Mouse (Mus musculus) lung, postnatal 0 days (tissue): ENCODE data around the gene Vmn1r223. TPM values are rescaled to one million over a fixed set of nuclear protein-coding genes. Genes with fewer than 3 reads are reported as not detected.

Experiments used
- ATAC-seq: fragments of 200-750 bp; cut with Nextera tagmentation; 2 replicates; pipeline ENCODE4 v1.8.0; 2017; ENCODE audit warnings: moderate library complexity
- DNase-seq: peaks from one replicate; pipeline ENCODE4 v3.0.0-alpha.2; 2016; ENCODE audit warnings: low spot score
- H3K27ac ChIP-seq: fragments of 300-500 bp; sonication (generic); 2 replicates; pipeline ENCODE4 v1.5.1; 2014; ENCODE audit warnings: antibody characterized with exemption, mild to moderate bottlenecking, low read length, mixed read lengths
- H3K27me3 ChIP-seq: fragments of 300-500 bp; sonication (generic); replicated peaks from 2 replicates; pipeline ENCODE4 v1.6.1; 2014; ENCODE audit warnings: low read length, mixed read lengths; ENCODE audit not compliant: insufficient read depth
- H3K36me3 ChIP-seq: fragments of 300-500 bp; sonication (generic); 2 replicates; pipeline ENCODE4 v1.6.1; 2014; ENCODE audit warnings: low read length, mixed read lengths; ENCODE audit not compliant: insufficient read depth
- H3K4me1 ChIP-seq: fragments of 300-500 bp; sonication (generic); 2 replicates; pipeline ENCODE4 v1.6.1; 2014; ENCODE audit warnings: antibody characterized with exemption, low read depth, low read length, mixed read lengths; ENCODE audit not compliant: insufficient read depth
- H3K4me2 ChIP-seq: fragments of 300-500 bp; sonication (generic); replicated peaks from 2 replicates; pipeline ENCODE4 v1.6.1; 2014; ENCODE audit warnings: low read depth, mild to moderate bottlenecking, low read length, moderate library complexity, mixed read lengths
- H3K4me3 ChIP-seq: fragments of 300-500 bp; sonication (generic); 2 replicates; pipeline ENCODE4 v1.5.1; 2014; ENCODE audit warnings: low read depth, low read length
- H3K9ac ChIP-seq: fragments of 300-500 bp; sonication (generic); replicated peaks from 2 replicates; pipeline ENCODE4 v1.6.1; 2014; ENCODE audit warnings: low read depth, mild to moderate bottlenecking
- H3K9me3 ChIP-seq: fragments of 300-500 bp; sonication (generic); 2 replicates; pipeline ENCODE4 v1.6.1; 2016; ENCODE audit warnings: low read length, mixed read lengths
- CTCF ChIP-seq: IDR thresholded peaks from 2 replicates; pipeline ENCODE4 v1.5.1; 2016; ENCODE audit warnings: antibody characterized with exemption, mild to moderate bottlenecking
- EP300 ChIP-seq: IDR thresholded peaks from 2 replicates; pipeline ENCODE4 v1.6.1; 2016; ENCODE audit warnings: antibody characterized with exemption, mild to moderate bottlenecking, control low read depth
- WGBS: fragments of 180-500 bp; shearing (Covaris S2); extraction: QIAGEN DNeasy Blood & Tissue Kit; methylation state at CpG from one replicate; pipeline ENCODE4 v1.1.7; 2014; 5-methylcytosine and 5-hydroxymethylcytosine counted together
- polyA plus RNA-seq: library from polyadenylated mRNA; unstranded; fragments of >200 nt; fragmentation: Nextera tagmentation; extraction: Ambion mirVana; gene quantifications from 2 replicates; pipeline ENCODE4 v1.2.1, GENCODE M21; 2015

Gene Vmn1r223
- polyA plus RNA-seq, 1 experiment from 2014 or later, result not detected

GRCm38 (mm10) chr13:23285921-23286720, 39.2 kb downstream of the Vmn1r223 start:
- H3K4me1 ChIP-seq, result peaks cover 7% of the 10 kb centered on the region; the same call in 1 of the 2 replicates
- no peak for DNase-seq
- H3K27me3 ChIP-seq, result 0 out of 2 replicates have a peak, but pooled peaks cover 4% of the 10 kb centered on the region
- H3K4me2 ChIP-seq, result peak overlapping the region; percentile 68
- peak overlapping the region; percentile 37 for H3K4me3 ChIP-seq
- TF ChIP-seq CTCF (no peak), EP300 (no peak)
- no peaks in the 10 kb centered on the region for H3K36me3 ChIP-seq
- H3K9me3 ChIP-seq, result no peaks in the 10 kb centered on the region
- under 1% methylated on average over 35 of the region's 35 CpGs for WGBS
- ATAC-seq, result no peak
- no peak overlapping the region for H3K9ac ChIP-seq
- no peak overlapping the region for H3K27ac ChIP-seq

- Histone ChIP-seq H3K27me3 (0 out of 2 replicates have a peak, but pooled peaks cover 4% of the 10 kb centered on the region), H3K4me1 (peaks cover 7% of the 10 kb centered on the region; the same call in 1 of the 2 replicates), H3K4me3 (peak overlapping the region; percentile 37; the same call in 1 of the 2 replicates), H3K9ac (no peak overlapping the region), H3K4me2 (peak overlapping the region; percentile 68), H3K27ac (no peak overlapping the region), H3K36me3 (no peaks in the 10 kb centered on the region), H3K9me3 (no peaks in the 10 kb centered on the region)
- 1% methylated on average over 19 of the region's 19 CpGs for WGBS
- ATAC-seq, result no peak
- TF ChIP-seq EP300 (no peak), CTCF (no peak)
- no peak for DNase-seq
Observed at GRCm38 (mm10) chr13:23286721-23287362, 39.9 kb downstream of the Vmn1r223 start.

- WGBS, result 5% methylated on average over 5 of the region's 5 CpGs
- H3K4me1 ChIP-seq, result no peaks in the 10 kb centered on the region
- TF ChIP-seq CTCF, result peak; percentile 38
- no peak for TF ChIP-seq EP300
- H3K27ac ChIP-seq, result no peak overlapping the region
- H3K4me3 ChIP-seq, result no peak overlapping the region
- ATAC-seq (no peak), DNase-seq (no peak)
- no peaks in the 10 kb centered on the region for H3K36me3 ChIP-seq
- H3K9ac ChIP-seq, result no peak overlapping the region
- no peak overlapping the region for H3K4me2 ChIP-seq
- H3K9me3 ChIP-seq, result no peaks in the 10 kb centered on the region
- no peaks in the 10 kb centered on the region for H3K27me3 ChIP-seq
Observed at GRCm38 (mm10) chr13:23297737-23298136, 50.8 kb downstream of the Vmn1r223 start.

GRCm38 (mm10) chr13:23298445-23299232, 51.7 kb downstream of the Vmn1r223 start:
- peak overlapping the region; percentile 39 for H3K4me2 ChIP-seq
- no peak overlapping the region for H3K9ac ChIP-seq
- ATAC-seq, result peak; percentile 21; the same call in 1 of the 2 replicates
- TF ChIP-seq EP300 (no peak), CTCF (no peak)
- 6% methylated on average over 21 of the region's 21 CpGs for WGBS
- H3K9me3 ChIP-seq, result no peaks in the 10 kb centered on the region
- H3K4me1 ChIP-seq, result no peaks in the 10 kb centered on the region
- peak; percentile 12 for DNase-seq
- no peak overlapping the region for H3K27ac ChIP-seq
- H3K4me3 ChIP-seq, result peak overlapping the region; percentile 19
- H3K27me3 ChIP-seq, result no peaks in the 10 kb centered on the region
- H3K36me3 ChIP-seq, result no peaks in the 10 kb centered on the region

GRCm38 (mm10) chr13:23299276-23299998, 52.5 kb downstream of the Vmn1r223 start:
- H3K36me3 ChIP-seq, result no peaks in the 10 kb centered on the region
- H3K4me2 ChIP-seq, result peak overlapping the region; percentile 39
- H3K4me1 ChIP-seq, result no peaks in the 10 kb centered on the region
- no peak overlapping the region for H3K27ac ChIP-seq
- H3K4me3 ChIP-seq, result peak overlapping the region; percentile 19
- no peak for ATAC-seq
- H3K9ac ChIP-seq, result no peak overlapping the region
- DNase-seq, result no peak
- TF ChIP-seq CTCF (no peak), EP300 (no peak)
- H3K27me3 ChIP-seq, result no peaks in the 10 kb centered on the region
- no peaks in the 10 kb centered on the region for H3K9me3 ChIP-seq
- WGBS, result under 1% methylated on average over 22 of the region's 22 CpGs
